Comparison of ENCODE assay signal across 17 mouse cellular contexts in genomic region chr11:116379530-116379929, GRCm38 (mm10). TPM values are rescaled to one million over a fixed set of nuclear protein-coding genes. Genes with fewer than 3 reads are reported as not detected.
DNase-seq lines count a peak whose midpoint lies in the region; ATAC-seq lines count a peak whose summit lies in the region.
"Had no signal": no experiment of that assay in that cellular context is flagged by ENCODE, and none has a peak within 500 bp of the region (broad histone marks: within the 10 kb centered on the region; RNA-seq: fewer than 3 reads in every experiment).

No protein-coding gene starts in this region.

- ATAC-seq in CD4-positive, CD25-positive, alpha-beta regulatory T cell, adult 4 months = peak; percentile 36
- peak; percentile 27 for ATAC-seq in activated CD4-positive, CD25-positive, alpha-beta regulatory T cell, adult 4 months
- ATAC-seq: forebrain, embryonic 15.5 days; hindbrain, postnatal 0 days; intestine, embryonic 15.5 days had no signal

- peak; percentile 77 for DNase-seq in 416B (ENCODE audit: low read depth)
- DNase-seq in naive thymus-derived CD4-positive, alpha-beta T cell, adult 2 months (ENCODE audit: low read depth) = peak; percentile 43
- no peak for DNase-seq in thymus, postnatal 0 days (ENCODE audit: low spot score)
- DNase-seq in thymus, adult 18-20 months = no peak
- DNase-seq in cerebellum, adult 9-10 months = no peak
- DNase-seq: adrenal gland, postnatal 10 days; cerebellum, adult 11-12 months; cerebellum, adult 9-11 months; cerebellum, postnatal 36 days; gastrocnemius, postnatal 10 days; heart, adult 2 months; heart, postnatal 14 days had no signal

RNA-seq across cellular contexts. Expression of gene Rnf157, which starts 33.3 kb away (rescaled TPM):
- polyA plus RNA-seq in CD4-positive, CD25-positive, alpha-beta regulatory T cell, adult 4 months (2017; shearing (Covaris generic)) = 1 to 10 TPM; 8.4 to 8.8 TPM
- 1 to 10 TPM; 6.6 to 6.9 TPM for polyA plus RNA-seq in activated CD4-positive, CD25-positive, alpha-beta regulatory T cell, adult 4 months (2017; shearing (Covaris generic))
- polyA plus RNA-seq in thymus, postnatal 0 days (2015; fragmentation: Nextera tagmentation; extraction: Ambion mirVana) = 52.3 and 56.7 TPM in 2 replicates

RNA-seq across cellular contexts. Expression of gene Foxj1, which starts 44.3 kb away (rescaled TPM):
- not detected for polyA plus RNA-seq in CD4-positive, CD25-positive, alpha-beta regulatory T cell, adult 4 months (2017; shearing (Covaris generic))
- polyA plus RNA-seq in activated CD4-positive, CD25-positive, alpha-beta regulatory T cell, adult 4 months (2017; shearing (Covaris generic)) = not detected
- polyA plus RNA-seq in thymus, postnatal 0 days (2015; fragmentation: Nextera tagmentation; extraction: Ambion mirVana) = 1.3 and 1.5 TPM in 2 replicates

RNA-seq across cellular contexts. Expression of gene Ubald2, which starts 54.4 kb away (rescaled TPM):
- 10 to 100 TPM; 12.2 to 13.0 TPM for polyA plus RNA-seq in CD4-positive, CD25-positive, alpha-beta regulatory T cell, adult 4 months (2017; shearing (Covaris generic))
- 10 to 100 TPM; 13.7 to 15.0 TPM for polyA plus RNA-seq in activated CD4-positive, CD25-positive, alpha-beta regulatory T cell, adult 4 months (2017; shearing (Covaris generic))
- 81.9 and 82.9 TPM in 2 replicates for polyA plus RNA-seq in thymus, postnatal 0 days (2015; fragmentation: Nextera tagmentation; extraction: Ambion mirVana)

Comparison
In these comparisons a context has a peak if more than half of its experiments do, and no peak if none do; other contexts are left out.
1. DNase-seq: peak in 416B (single experiment) and naive thymus-derived CD4-positive, alpha-beta T cell, adult 2 months (single experiment); none in thymus, postnatal 0 days (single experiment), thymus, adult 18-20 months (0 of 2) and cerebellum, adult 9-10 months (single experiment).